Mouse (Mus musculus) intestine, embryonic 16.5 days (tissue): Measurements from ENCODE around the gene Gm11992. TPM values are rescaled to one million over a fixed set of nuclear protein-coding genes. Genes with fewer than 3 reads are reported as not detected.

Experiments
- polyA plus RNA-seq: library from polyadenylated mRNA; unstranded; fragments of >200 nt; fragmentation: Nextera tagmentation; extraction: Ambion mirVana; gene quantifications from 2 replicates; pipeline ENCODE4 v1.2.1, GENCODE M21; 2015

Gm11992 gene
- polyA plus RNA-seq, 1 experiment from 2014 or later, result 0.59 TPM

Other genes with a start within 250 kb of the Gm11992 start
- 0.05 and 0.07 TPM in 2 replicates for gene Pkd1l1, start 75.3 kb upstream of the Gm11992 start, polyA plus RNA-seq
- 10.9 and 11.2 TPM in 2 replicates for gene Hus1, start 37.4 kb upstream of the Gm11992 start, polyA plus RNA-seq
- gene Sun3, start 397 bp downstream of the Gm11992 start, polyA plus RNA-seq, result 0.18 and 0.45 TPM in 2 replicates
- gene Upp1, start 69.5 kb downstream of the Gm11992 start, polyA plus RNA-seq, result 6.5 and 6.7 TPM in 2 replicates
- 0.89 and 1.3 TPM in 2 replicates for gene Abca13, start 143.3 kb downstream of the Gm11992 start, polyA plus RNA-seq